Mouse (Mus musculus) kidney, adult 2 months (tissue): ENCODE results near the gene Btn1a1.

ENCODE experiments used
- CTCF ChIP-seq: fragments of 200-500 bp; conservative IDR thresholded peaks from 2 replicates; pipeline ENCODE4 v1.5.1; 2011; ENCODE audit warnings: low read depth, mild to moderate bottlenecking, control low read depth, low read length, moderate library complexity, mixed read lengths; ENCODE audit not compliant: insufficient read depth, insufficient read length
- POLR2A ChIP-seq: fragments of 200-500 bp; IDR thresholded peaks from one replicate; pipeline ENCODE4 v1.6.1; 2011; ENCODE audit warnings: low read depth, low read length, control low read depth

GRCm38 (mm10) chr13:23462063-23462462, 3.6 kb downstream of the Btn1a1 start:
- no peak for TF ChIP-seq POLR2A
- no peak for TF ChIP-seq CTCF
